Mouse (Mus musculus) liver, adult 2 months (tissue): Measurements from ENCODE around the gene Elp5. TPM values are rescaled to one million over a fixed set of nuclear protein-coding genes. Genes with fewer than 3 reads are reported as not detected.

Source experiments
- DNase-seq: peaks from one replicate; pipeline ENCODE4 v3.0.0-alpha.2; 2011; ENCODE audit warnings: low read depth, low spot score; ENCODE audit errors: extremely low read depth
- H3K27ac ChIP-seq: fragments of 200-500 bp; replicated peaks from 2 replicates; pipeline ENCODE4 v1.5.1; 2012; ENCODE audit warnings: low read depth, mild to moderate bottlenecking, control low read depth, inconsistent platforms, low read length; ENCODE audit not compliant: insufficient read depth
- H3K27me3 ChIP-seq: fragments of 200-500 bp; 2 replicates; pipeline ENCODE4 v1.6.1; 2012; ENCODE audit warnings: mild to moderate bottlenecking, moderate library complexity, low read length, inconsistent platforms; ENCODE audit not compliant: control insufficient read depth, insufficient read depth
- H3K36me3 ChIP-seq: fragments of 200-500 bp; 2 replicates; pipeline ENCODE4 v1.6.1; 2012; ENCODE audit warnings: low read length, inconsistent platforms; ENCODE audit not compliant: control insufficient read depth, insufficient read depth
- H3K4me1 ChIP-seq: fragments of 200-500 bp; 2 replicates; pipeline ENCODE4 v1.6.1; 2011; ENCODE audit warnings: low read length; ENCODE audit not compliant: control insufficient read depth, insufficient read depth
- H3K4me3 ChIP-seq: fragments of 200-500 bp; 2 replicates; pipeline ENCODE4 v1.5.1; 2011; ENCODE audit warnings: low read depth, mild to moderate bottlenecking, control low read depth, low read length, moderate library complexity; ENCODE audit not compliant: insufficient read depth
- H3K79me2 ChIP-seq: fragments of 200-500 bp; 2 replicates; pipeline ENCODE4 v1.6.1; 2012; ENCODE audit warnings: inconsistent platforms, mild to moderate bottlenecking, low read length, moderate library complexity; ENCODE audit not compliant: control insufficient read depth, insufficient read depth
- H3K9ac ChIP-seq: fragments of 200-500 bp; 2 replicates; pipeline ENCODE4 v1.6.1; 2012; ENCODE audit warnings: low read depth, mild to moderate bottlenecking, control low read depth, inconsistent platforms, low read length
- CTCF ChIP-seq: fragments of 200-500 bp; IDR thresholded peaks from 2 replicates; pipeline ENCODE4 v1.5.1; 2011; ENCODE audit warnings: low read depth, low read length, control low read depth
- POLR2A ChIP-seq: fragments of 200-500 bp; IDR thresholded peaks from 2 replicates; pipeline ENCODE4 v1.6.1; 2011; ENCODE audit warnings: low read length, control low read depth; ENCODE audit not compliant: insufficient read depth; ENCODE audit errors: extremely low read depth
- WGBS: fragments of 180-500 bp; shearing (Covaris S2); methylation state at CpG from one replicate; pipeline ENCODE4 v1.1.7; 2018; 5-methylcytosine and 5-hydroxymethylcytosine counted together
- polyA plus RNA-seq: library from polyadenylated mRNA; depleted of rRNA; stranded (reverse); fragments of >200 nt; gene quantifications from 2 replicates; pipeline ENCODE4 v1.2.3, GENCODE M21; 2012
- total RNA-seq: library from RNA; depleted of rRNA; stranded (reverse); fragments of >200 nt; gene quantifications from 2 replicates; pipeline ENCODE4 v1.2.3, GENCODE M21; 2014

Elp5 gene
- total and polyA plus RNA-seq, 2 experiments: 19.5 to 30.8 TPM

DNA sequence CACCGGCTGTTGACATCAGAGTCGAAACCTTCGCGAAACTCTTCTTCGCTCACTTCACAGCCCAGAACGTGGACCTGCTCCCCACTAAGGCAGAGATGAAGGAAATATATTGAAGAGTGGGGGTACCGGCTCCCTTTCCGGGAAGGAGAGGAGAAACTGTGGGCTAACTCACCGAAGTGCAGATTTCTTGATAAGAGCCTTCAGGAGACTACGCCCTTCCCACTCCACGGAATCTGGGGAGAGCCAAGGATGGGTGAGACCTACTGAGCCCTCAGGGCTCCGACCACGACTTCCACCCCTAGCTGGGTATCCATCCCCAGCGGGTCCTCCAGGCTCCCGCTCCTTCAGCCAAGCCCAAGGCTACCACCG lies 2.5 kb downstream of the Elp5 start:
- H3K9ac ChIP-seq: peak overlapping the region; percentile 70
- H3K36me3 ChIP-seq: peaks cover 7% of the 10 kb centered on the region
- peak overlapping the region; percentile 89 for H3K4me3 ChIP-seq
- H3K27ac ChIP-seq: peak overlapping the region; percentile 33
- H3K4me1 ChIP-seq: peaks cover 19% of the 10 kb centered on the region; the same call in 1 of the 2 replicates
- WGBS: 4% methylated on average over 16 of the region's 16 CpGs
- DNase-seq: no peak
- TF ChIP-seq POLR2A (no peak), CTCF (no peak)
- H3K79me2 ChIP-seq: peaks cover 16% of the 10 kb centered on the region; the same call in 1 of the 2 replicates
- no peaks in the 10 kb centered on the region for H3K27me3 ChIP-seq

DNA sequence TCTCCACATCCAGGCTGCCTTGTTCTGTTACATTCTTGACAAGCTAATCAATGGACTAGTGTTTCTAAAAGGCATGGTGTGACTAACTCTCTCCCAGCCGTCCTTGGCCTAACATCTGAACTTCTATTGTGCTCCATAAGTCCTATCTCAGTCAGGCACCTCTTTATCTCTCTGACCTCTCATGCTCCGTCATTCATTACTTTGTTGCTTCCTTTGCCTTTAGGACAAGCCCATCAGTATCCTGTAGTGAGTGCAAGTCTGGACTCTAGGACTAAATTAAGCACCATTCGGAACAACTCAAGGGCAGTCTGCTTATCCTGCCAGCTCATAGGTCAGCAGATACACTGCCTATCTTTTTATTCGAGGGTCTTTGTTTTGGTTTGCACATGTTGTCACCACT lies 6.0 kb downstream of the Elp5 start:
- Histone ChIP-seq H3K9ac (no peak overlapping the region), H3K27ac (no peak overlapping the region), H3K4me3 (no peak overlapping the region), H3K36me3 (peaks cover 21% of the 10 kb centered on the region), H3K27me3 (no peaks in the 10 kb centered on the region), H3K79me2 (peaks cover 3% of the 10 kb centered on the region; the same call in 1 of the 2 replicates), H3K4me1 (no peaks in the 10 kb centered on the region)
- TF ChIP-seq CTCF (no peak), POLR2A (no peak)
- DNase-seq: no peak
- WGBS: 79% methylated on average over 4 of the region's 4 CpGs

DNA sequence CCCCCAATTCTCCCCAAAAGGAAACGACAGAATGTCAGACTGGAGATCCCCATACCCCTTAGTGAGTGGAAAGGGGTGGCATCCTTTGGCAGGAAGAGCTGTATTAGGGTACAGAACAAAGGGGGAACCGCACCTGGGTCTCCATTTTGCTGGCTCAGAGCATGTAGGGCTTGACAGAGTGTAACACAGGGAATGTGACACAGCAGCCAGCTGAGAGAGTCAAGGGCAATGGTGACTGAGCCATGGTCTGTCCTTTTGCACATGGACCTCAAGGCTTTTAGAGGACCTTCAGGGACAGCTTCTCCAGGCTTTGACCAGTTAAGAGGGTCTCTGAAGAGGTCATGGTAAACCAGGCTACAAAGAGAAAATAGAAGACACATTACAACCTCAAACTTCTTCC lies 7.4 kb downstream of the Elp5 start:
- WGBS: 96% methylated on average over 2 of the region's 2 CpGs
- Histone ChIP-seq H3K4me1 (no peaks in the 10 kb centered on the region), H3K27me3 (no peaks in the 10 kb centered on the region), H3K36me3 (peaks cover 21% of the 10 kb centered on the region), H3K79me2 (no peaks in the 10 kb centered on the region), H3K4me3 (no peak overlapping the region), H3K9ac (no peak overlapping the region), H3K27ac (no peak overlapping the region)
- DNase-seq: no peak
- TF ChIP-seq POLR2A (no peak), CTCF (no peak)

GRCm38 (mm10) chr11:69970775-69971174 lies 11.5 kb downstream of the Elp5 start:
- no peak overlapping the region for H3K27ac ChIP-seq
- H3K36me3 ChIP-seq: peaks cover 23% of the 10 kb centered on the region
- H3K27me3 ChIP-seq: peaks cover 8% of the 10 kb centered on the region
- no peaks in the 10 kb centered on the region for H3K79me2 ChIP-seq
- H3K4me3 ChIP-seq: no peak overlapping the region
- no peak overlapping the region for H3K9ac ChIP-seq
- 89% methylated on average over 3 of the region's 3 CpGs for WGBS
- TF ChIP-seq CTCF (no peak), POLR2A (no peak)
- DNase-seq: no peak
- H3K4me1 ChIP-seq: 0 out of 2 replicates have a peak, but pooled peaks cover 3% of the 10 kb centered on the region

DNA sequence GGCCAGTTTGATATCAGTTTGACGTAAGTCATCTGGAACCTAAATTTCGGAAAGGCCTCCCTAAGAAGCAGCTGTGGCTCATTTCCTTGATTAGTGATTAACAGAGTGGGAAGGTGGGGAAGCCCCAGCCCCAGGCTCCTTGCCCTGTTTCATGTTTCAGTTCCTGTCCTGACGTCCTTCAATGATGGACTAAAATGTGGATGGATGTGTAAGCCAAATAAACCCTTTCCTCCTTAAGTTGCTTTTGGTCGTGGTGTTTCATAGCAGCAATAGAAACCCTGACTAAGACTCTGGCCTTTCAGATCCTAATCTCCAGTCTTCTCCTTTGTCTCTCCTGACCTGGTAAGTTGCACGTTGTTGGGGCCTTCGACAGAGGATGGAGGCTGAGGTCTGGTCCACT lies 12.1 kb downstream of the Elp5 start:
- H3K4me1 ChIP-seq: 0 out of 2 replicates have a peak, but pooled peaks cover 3% of the 10 kb centered on the region
- no peak for TF ChIP-seq CTCF
- no peak for TF ChIP-seq POLR2A
- H3K27ac ChIP-seq: no peak overlapping the region
- H3K36me3 ChIP-seq: peaks cover 23% of the 10 kb centered on the region
- WGBS: 86% methylated on average over 6 of the region's 6 CpGs
- H3K27me3 ChIP-seq: peaks cover 11% of the 10 kb centered on the region
- H3K79me2 ChIP-seq: no peaks in the 10 kb centered on the region
- no peak overlapping the region for H3K9ac ChIP-seq
- no peak for DNase-seq
- no peak overlapping the region for H3K4me3 ChIP-seq

GRCm38 (mm10) chr11:69968793-69969192 lies 13.5 kb downstream of the Elp5 start:
- Histone ChIP-seq H3K4me1 (0 out of 2 replicates have a peak, but pooled peaks cover 3% of the 10 kb centered on the region), H3K4me3 (no peak overlapping the region), H3K27me3 (peaks cover 12% of the 10 kb centered on the region), H3K27ac (no peak overlapping the region), H3K9ac (no peak overlapping the region), H3K79me2 (no peaks in the 10 kb centered on the region), H3K36me3 (peaks cover 13% of the 10 kb centered on the region; the same call in 1 of the 2 replicates)
- TF ChIP-seq POLR2A (no peak), CTCF (no peak)
- WGBS: 55% methylated on average over 4 of the region's 4 CpGs
- no peak for DNase-seq
